Mouse (Mus musculus) ovary, postnatal 10 days (tissue): Measurements from ENCODE around the gene Bpifc.

Experiments used
- DNase-seq: peaks from one replicate; pipeline ENCODE4 v3.0.0; 2022; ENCODE audit warnings: low spot score

Bpifc gene

GRCm38 (mm10) chr10:85951765-85952443 is 59.8 kb downstream of the Bpifc start:
- no peak for DNase-seq

- no peak for DNase-seq
Observed at GRCm38 (mm10) chr10:85948483-85949196, 63.1 kb downstream of the Bpifc start.

GRCm38 (mm10) chr10:85936280-85936965 is 75.3 kb downstream of the Bpifc start:
- no peak for DNase-seq

GRCm38 (mm10) chr10:85929962-85930361 is 81.7 kb downstream of the Bpifc start:
- DNase-seq, result no peak

- DNase-seq, result no peak
Observed at GRCm38 (mm10) chr10:85929208-85929591, 82.5 kb downstream of the Bpifc start.

DNA sequence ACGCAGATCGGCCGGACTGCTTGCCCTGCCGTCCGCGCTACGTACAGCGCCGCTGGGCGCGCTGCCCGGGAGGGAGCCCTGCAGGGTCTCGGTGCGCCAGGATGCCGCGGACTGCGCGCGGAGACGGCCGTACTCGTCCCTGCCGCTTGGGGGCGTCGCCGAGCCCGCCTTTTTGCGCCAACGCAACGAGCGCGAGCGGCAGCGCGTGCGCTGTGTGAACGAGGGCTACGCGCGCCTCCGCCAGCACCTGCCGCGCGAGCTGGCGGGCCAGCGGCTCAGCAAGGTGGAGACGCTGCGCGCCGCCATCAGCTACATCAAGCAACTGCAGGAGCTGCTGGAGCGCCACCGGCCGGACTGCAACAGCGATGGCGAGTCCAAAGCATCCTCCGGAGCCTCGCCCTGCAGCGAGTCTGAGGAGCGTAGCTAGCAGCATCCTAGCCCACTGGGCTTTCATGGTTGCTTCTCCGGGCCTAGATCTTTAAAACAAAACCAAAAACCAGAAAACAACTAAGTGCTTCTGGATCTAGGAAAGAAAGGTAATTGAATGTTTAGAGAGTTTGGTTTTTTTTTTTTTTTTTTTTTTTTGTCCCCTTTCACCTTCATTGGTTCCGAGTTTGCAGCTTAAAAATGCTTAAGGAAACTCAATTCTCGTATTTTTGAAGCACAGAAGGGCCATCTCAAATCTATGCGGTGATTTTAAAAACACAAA is 83.0 kb downstream of the Bpifc start:
- peak; percentile 40 for DNase-seq

DNA sequence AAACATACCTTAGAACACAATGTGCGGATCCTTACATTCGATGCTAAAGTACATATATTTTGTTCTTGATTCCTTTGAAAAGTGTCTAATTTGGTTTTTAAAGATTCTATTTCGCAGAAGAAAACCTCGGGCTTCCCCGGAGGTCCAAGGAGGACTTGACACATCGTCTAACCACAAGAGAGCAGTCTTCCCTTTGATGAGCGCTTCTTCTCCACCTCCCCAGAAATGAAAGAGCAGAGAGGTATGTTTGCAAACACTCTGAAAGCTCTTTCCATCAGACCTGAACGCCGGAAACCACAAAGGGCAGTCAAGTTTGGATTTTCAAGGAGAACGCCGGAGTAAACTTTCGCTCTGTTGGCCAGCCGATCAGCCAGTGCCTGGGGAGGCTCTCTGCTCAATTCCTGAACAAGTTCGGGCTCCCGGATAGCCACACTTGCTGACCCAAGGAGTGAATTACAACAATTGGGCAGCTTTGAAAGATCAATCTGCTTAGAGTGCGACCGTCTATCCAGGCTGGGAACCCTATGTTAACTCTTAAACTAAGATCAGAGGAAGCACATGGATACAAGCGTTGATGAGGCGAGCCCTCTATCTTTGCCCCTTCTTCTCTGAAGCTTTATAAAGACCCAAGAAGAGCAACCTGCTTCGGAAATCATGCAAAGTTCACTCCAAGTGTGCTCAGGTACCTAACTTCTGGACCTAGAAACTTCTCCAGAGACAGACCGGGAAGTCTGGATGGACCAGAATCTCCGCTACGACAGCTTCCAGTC is 83.8 kb downstream of the Bpifc start, which contains the start of gene Ascl4:
TSS of gene Ascl4 (plus strand) at position 6 of the 770 bp plus-strand sequence.
- DNase-seq, result peak; percentile 5

DNA sequence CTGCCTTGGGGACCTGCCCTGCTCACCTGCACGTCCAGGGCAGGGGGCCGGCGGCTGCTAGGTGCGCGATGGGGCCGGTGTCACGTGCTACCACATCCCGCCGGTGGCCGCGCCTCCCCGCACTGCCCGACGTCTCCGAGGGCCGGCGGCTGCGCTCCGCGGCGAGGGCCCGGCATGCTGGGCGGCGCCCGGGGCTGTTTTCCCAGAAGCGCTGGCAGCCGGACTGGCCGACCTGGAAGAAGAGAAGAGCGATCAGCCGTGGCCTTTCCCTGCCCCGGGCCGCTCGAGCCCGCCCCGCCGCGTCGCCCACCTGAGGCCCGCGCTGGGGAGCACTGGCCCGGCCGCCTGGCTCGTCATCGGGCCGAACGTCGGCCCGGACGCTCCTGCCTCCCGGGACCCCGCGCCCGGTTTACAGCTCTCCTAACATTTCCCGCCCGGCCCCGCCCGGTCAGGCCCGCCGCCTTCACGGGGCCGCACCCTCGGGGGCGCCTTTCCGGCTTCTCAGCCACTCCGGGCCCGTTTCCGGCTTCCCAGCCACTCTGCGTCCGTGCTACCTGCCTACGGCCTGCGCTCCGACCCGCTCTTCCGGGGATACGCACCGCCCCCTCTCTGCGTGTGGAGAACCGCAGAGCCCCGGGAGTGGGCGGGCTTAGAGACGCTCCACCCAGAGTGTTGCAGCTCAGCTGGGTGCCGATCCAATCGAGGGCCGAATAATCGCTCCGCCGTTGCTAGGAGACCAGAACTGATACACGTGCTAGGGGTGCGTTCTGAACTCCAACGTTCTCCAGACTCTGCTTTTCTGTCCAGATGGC is 95.0 kb downstream of the Bpifc start, which contains the start of gene Prdm4:
TSS of gene Prdm4 (minus strand) at position 645 of the 812 bp plus-strand sequence.
- DNase-seq, result peak; percentile 85
